Mouse (Mus musculus) fat pad, adult 2 months (tissue): ENCODE measurements around the gene Mpig6b.
A peak's percentile ranks its signal among the peaks of the same experiment; 100 is the strongest.
"Not testable (repeated sequence)": the region's sequence is repeated elsewhere in the genome, so short reads cannot be mapped to it uniquely, and the experiment has no call there.

Experiments
- DNase-seq: peaks from one replicate; pipeline ENCODE4 v3.0.0-alpha.2; 2011; ENCODE audit warnings: low read depth, low spot score; ENCODE audit errors: extremely low read depth

Gene Mpig6b

DNA sequence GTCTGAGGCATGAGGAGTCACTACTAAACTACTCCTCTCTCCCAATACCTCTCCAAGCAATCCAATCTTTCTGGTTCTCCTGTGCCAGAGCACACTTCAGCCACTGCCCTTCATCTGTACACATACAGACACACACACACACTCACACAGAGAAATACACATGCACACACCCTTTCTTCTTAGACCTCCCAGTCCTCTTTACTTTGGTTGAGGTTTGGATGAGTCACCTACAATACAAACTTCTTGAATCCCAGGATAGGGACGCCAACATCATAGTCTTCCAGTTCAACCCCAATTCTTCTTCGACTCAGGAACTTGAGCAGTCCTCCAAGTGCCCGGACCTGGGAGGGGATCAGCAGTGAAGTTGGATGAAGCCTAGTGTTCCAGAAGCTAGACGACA is 22.2 kb downstream of the Mpig6b start:
- no peak for DNase-seq

- no peak for DNase-seq
These were observed 26.7 kb downstream of the Mpig6b start for GRCm38 (mm10) chr17:35039121-35039873.

- DNase-seq = no peak
These were observed 31.1 kb downstream of the Mpig6b start for GRCm38 (mm10) chr17:35034896-35035295.

DNA sequence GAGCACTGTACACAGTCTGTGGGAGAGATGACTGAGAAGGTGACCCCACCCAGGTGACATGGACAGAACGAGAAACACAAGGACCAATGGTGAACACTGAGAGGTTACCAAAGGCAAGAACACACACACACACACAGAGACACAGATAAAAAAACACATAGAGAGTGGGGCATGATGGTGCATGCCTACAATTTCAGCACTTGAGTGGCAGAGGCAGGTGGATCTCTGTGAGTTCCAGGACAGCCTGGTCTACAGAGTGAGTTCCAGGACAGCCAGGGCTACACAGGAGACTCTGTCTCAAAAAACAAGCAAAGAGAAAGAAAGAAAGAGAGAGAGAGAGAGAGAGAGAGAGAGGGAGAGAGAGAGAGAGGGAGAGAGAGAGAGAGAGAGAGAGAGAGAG is 32.3 kb downstream of the Mpig6b start:
- DNase-seq = not testable (repeated sequence)

DNA sequence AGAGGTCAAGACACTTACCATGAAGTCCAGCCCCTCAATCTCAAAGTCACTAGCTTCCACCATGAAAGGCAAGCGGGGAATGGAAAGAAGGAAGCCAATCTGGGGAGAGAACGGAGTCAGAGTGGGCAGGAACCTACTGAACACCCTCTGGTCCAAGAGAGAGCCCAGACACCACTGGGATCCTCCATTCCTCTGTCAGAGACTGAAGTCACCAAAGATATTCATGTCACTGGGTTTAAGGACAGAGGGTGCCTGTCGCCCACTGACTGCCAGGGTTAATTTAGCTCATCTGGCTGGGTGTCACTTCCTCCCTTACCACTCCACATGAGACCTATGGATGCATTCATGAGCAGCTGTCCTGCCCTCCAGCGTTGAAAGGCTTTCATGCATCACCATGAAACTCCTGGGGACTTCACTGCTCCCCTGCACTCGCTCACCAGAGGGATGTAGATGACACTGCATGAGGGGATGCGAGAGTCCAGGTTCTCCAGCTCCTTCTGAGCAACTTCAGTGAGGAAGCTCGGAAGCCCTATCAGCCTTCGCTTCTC is 33.6 kb downstream of the Mpig6b start:
- no peak for DNase-seq

- no peak for DNase-seq
These were observed 34.1 kb downstream of the Mpig6b start for GRCm38 (mm10) chr17:35031880-35032279.

DNA sequence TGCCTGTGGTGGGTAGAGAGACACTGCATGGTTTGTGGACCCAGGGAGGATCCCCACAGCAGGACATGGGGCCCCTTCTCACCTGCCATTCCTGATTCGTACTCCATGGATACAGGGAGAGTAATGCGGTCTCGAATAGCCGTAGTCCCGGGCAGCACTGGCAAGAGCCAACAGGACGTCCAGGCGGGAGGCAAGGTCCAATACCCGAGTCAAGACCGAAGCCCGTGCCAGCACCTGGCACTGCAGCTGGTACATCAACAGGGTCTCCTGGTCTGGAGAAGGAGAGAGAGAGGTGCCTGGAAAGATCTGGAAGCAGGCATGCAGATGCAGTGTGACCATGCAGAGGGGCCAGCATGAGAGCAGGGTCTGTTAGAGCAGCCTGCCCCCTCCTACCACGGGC is 34.7 kb downstream of the Mpig6b start:
- no peak for DNase-seq

DNA sequence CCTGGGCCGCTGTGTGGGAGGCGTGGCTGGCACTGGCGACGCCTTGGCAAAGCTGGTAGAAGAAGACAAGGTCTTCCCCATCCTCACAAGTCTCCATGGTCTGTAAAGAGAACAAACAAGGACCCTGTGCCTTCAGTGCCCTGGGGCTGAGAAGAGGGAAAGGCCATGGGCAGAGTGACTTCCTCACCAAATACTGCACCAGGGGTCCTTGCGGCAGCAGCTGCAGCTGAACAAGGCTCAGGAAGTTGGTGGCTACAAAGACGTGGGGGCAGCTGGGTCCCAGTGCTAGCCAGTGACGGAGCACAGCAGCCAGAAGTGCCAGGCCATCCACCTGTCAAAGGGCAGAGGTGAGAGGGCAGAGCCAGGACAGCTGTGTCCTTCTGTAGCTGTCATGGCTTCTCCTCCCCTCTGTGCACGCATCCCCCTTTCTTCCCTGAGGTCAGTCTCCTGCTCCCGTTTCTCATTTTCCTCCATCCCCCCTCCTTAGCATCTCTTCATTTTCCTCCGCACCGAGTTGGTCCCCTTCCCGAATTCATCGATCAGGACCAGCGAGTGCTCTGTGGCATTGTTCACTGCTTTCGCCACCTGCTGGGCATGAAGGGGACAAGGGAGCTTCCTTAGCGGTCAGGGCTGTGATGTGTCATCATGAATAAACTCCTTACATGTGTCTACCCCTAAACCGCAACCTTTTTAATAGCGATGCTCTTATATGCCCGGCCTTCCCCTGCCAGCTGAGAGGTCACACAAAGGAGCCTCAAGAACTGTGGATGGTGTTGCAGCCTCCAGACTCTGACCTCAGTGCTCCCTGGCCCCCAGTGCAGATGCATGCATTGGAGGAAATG is 36.1 kb downstream of the Mpig6b start:
- no peak for DNase-seq

- DNase-seq = no peak
These were observed 37.7 kb downstream of the Mpig6b start for GRCm38 (mm10) chr17:35028315-35028714.

DNA sequence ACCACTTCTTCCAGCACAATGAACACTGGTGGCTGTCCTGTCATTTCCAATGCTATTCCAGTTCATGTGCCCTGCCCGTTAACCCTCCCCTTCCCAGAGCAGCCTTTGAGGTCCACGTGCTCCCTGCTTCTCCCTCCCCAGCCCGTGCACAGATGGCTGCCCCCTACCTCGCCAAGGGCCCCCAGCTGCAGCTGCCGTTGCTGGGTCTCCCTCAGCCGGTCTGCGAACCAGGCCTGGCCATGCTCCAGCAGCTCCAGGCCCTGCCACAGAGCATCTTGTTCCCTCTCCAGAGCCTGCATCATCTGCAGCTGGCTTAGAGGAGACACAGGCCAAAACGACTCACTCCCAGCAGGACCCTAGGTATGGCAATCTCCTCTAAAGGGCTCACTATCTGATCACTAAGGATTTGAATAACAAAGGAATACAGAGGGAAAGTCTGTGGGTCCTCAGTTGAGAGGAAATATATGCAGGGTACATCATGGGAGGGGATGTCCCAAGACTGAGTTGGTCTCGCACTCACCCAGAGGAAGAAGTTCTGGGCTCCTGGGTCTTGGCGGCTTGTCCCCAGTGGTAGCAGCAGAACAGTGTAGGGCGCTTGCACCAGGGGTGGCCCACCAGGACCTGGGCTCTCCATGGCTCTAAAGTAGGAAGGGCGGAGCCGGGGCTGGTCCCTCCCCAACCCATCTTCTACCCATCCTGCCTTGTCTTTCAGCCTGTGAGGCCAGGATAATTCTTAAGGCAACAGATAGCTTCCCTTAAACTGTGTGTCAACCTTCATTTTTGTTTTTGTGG is 38.5 kb downstream of the Mpig6b start, which contains the start of gene Sapcd1:
TSS of gene Sapcd1 (minus strand) at position 740 of the 792 bp plus-strand sequence.
- no peak for DNase-seq

DNA sequence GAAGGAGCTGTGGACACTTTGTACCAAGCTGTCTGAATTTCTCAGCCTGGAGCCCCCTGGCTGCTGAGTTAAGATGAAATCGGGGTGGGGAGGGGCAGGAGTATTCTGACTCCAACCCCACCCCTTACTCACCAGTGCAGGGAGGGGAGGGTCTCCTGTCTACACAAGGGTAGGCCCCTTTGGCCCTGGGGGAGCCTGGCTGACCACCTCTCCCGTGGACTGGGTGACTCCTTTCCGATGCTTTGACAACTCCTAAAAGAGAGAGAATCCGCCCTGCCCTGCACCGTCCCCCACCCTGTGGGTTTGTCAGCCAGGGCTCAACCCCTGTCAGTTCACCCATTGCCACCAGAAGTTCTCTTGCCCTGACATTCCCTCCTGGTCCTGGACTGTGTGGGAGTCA is 39.8 kb downstream of the Mpig6b start:
- DNase-seq = no peak

DNA sequence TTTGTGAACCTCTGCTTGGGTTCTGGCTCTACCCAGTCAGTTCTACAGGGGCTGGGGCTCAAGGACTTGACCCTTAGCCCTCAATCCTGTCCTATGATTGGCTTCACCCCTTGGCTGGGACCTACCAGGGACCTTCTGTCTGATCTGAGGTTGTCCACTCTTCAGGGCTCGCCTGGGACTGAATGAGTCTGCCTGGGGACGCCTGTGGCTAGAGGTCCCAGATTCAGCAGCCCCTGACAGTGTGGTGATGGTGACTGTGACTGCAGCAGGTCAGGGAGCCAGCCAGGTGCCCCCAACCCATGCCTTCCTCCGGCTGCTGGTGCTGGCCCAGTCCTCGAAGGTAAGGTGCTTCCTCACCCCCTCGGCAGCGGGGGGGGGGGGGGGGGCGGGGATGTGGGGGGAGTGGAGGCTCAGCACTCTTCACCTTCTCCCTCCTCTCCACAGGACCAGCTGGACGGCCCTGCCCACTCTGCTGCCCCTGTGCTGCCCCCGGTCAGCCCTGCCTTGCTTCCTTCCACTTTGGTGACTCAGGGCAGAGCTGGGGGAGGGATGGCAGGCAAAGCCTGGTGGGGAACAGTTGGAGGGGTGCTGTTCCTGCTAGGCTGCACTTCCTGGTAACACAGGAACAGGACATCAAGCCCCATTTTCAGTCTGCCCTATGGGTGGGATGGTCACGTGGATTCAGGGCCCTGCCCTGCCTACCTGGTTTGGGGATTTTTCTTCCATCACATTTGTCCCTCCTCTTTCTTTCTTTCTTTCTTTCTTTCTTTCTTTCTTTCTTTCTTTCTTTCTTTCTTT is 41.1 kb downstream of the Mpig6b start:
- no peak for DNase-seq

DNA sequence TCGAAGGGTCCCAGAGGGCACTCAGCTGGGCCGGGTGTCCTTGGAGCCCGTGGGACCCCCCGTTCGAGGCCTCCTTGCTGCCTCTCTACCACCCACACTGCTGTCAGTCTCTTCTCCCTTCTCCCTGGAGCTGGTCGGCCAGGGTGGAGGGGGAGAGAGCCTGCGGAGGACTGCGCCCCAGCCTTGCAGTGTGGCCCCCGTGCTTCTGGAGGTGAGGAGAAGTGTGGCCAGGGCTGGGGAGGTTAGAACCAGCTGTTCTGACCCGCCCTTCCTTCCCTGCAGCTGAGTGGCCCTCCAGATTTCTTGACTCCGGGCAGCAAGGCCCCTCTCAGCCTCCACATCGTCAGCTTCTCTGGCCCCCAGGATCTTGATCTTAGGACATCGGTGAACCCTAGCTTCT is 41.7 kb downstream of the Mpig6b start:
- DNase-seq = no peak

DNA sequence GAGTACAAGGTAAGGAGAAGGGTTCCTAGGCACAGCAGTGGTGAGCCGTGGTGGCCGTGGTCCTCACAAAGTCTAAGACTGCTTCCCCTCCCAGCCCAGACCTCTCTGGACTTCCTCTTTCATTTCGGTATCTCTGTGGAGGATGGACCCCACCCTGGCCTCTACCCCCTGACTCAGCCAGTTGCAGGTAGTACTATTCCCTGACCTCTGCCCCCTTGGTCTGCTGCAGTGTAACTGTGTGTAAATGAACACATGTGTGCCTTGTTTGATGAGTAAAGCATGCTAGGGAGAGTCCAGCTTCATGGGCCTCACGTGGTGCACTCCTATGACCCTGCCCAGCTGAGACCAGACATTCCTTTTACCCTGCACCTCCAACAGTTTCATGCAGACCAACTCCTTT is 42.2 kb downstream of the Mpig6b start:
- no peak for DNase-seq

DNA sequence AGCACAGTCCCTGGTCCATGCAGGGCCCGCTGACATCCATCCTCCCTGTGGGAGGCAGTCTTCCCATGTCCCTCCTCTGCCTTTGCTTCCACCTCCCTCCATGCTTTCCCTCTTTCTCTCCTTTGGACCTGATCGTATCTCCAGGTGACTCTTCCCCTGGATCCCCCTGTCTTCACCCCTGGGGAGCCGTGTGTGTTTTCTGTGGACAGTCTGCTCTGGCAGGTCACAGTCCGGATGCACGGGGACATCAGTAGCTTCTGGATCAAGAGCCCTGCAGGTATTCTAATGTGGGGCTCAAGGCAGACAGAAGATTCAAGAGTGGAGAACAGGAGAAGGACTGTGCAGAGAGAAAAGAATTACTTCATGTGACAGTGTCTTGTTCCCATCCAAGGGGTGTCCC is 42.8 kb downstream of the Mpig6b start:
- no peak for DNase-seq

- no peak for DNase-seq
These were observed 43.4 kb downstream of the Mpig6b start for GRCm38 (mm10) chr17:35022541-35023060.

GRCm38 (mm10) chr17:35021842-35022477 is 44.0 kb downstream of the Mpig6b start:
- no peak for DNase-seq

DNA sequence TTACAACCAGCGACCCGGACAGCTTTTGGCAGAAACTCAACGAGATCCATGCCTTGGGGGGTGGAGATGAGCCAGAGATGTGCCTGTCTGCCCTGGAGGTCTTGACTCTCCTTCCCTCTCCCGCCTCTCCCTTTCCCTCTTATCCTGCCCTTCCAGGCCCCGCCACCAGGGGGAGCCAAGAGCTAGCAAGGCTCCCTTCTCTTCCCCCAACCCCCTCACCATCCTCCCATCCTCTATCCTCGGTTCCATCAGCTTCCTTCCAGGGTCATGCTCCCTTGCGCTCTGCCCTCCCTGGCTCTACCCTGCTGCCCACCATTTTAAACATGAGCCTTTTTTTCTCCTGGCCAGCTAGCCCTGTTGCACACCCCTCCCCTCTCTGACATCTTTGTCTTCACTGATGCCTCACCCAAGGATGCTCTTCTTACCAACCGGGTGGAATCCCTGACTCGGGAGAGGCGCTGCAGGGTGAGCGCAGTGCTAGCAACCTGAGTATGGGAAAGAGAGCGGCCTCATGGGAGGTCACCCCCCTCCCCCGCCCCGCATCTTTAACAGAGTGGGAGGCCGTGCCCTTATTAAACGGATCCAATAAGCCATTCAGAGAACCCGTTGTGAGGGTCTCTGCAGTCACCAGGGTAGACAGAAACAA is 44.7 kb downstream of the Mpig6b start:
- DNase-seq = no peak

DNA sequence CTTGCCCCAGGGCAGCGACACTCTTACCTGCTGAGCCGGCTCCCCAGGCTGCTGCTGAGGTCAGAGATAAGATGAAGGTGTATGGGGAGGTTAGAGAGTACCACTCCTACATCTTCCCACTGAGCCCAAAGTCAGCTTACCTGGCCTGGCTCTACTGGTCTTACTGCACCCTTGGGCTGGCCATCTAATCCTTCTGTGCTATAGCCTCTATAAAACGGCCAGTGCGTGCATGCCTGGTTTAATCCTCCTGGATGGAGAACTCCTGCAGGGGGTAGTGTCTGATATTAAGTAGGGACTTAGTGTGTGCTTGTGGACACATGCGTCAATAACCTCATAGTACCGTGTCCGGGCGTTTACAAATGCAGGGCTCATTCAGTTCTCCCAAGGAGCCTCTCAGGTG is 45.4 kb downstream of the Mpig6b start:
- DNase-seq = peak; percentile 82
